Mouse (Mus musculus) ES-CJ7 (cell line): ENCODE data around the gene Pgm3.
"Not testable (repeated sequence)": the region's sequence is repeated elsewhere in the genome, so short reads cannot be mapped to it uniquely, and the experiment has no call there.

Experiments
- DNase-seq: peaks from one replicate; pipeline ENCODE4 v3.0.0; 2011; ENCODE audit warnings: low read depth, low spot score

Pgm3 gene

GRCm38 (mm10) chr9:86571540-86572135 lies at the start of gene Pgm3, which contains the start of gene Rwdd2a:
Gene Pgm3 (minus strand): TSS chr9:86571842.
Gene Rwdd2a (plus strand): TSS chr9:86571991.
- peak; percentile 92 for DNase-seq

GRCm38 (mm10) chr9:86619341-86620139 lies 47.9 kb upstream of the Pgm3 start:
- no peak for DNase-seq

GRCm38 (mm10) chr9:86617837-86618492 lies 46.3 kb upstream of the Pgm3 start:
- no peak for DNase-seq

GRCm38 (mm10) chr9:86615765-86616164 lies 44.1 kb upstream of the Pgm3 start:
- DNase-seq: no peak

GRCm38 (mm10) chr9:86612091-86612490 lies 40.4 kb upstream of the Pgm3 start:
- no peak for DNase-seq

GRCm38 (mm10) chr9:86605776-86606175 lies 34.1 kb upstream of the Pgm3 start:
- no peak for DNase-seq

- no peak for DNase-seq
These were observed 28.2 kb upstream of the Pgm3 start for GRCm38 (mm10) chr9:86599723-86600303.

GRCm38 (mm10) chr9:86596983-86597382 lies 25.3 kb upstream of the Pgm3 start:
- not testable (repeated sequence) for DNase-seq

GRCm38 (mm10) chr9:86594357-86594767 lies 22.7 kb upstream of the Pgm3 start:
- DNase-seq: not testable (repeated sequence)

- peak; percentile 19 for DNase-seq
These were observed 21.3 kb upstream of the Pgm3 start for GRCm38 (mm10) chr9:86592676-86593668.

- peak; percentile 14 for DNase-seq
These were observed 15.6 kb upstream of the Pgm3 start for GRCm38 (mm10) chr9:86587019-86587795.

- DNase-seq: peak; percentile 60
These were observed 12.1 kb upstream of the Pgm3 start for GRCm38 (mm10) chr9:86583740-86584139.

- no peak for DNase-seq
These were observed 8.0 kb upstream of the Pgm3 start for GRCm38 (mm10) chr9:86579657-86580056.

GRCm38 (mm10) chr9:86575178-86575577 lies 3.5 kb upstream of the Pgm3 start:
- no peak for DNase-seq

GRCm38 (mm10) chr9:86573616-86574303 lies 2.1 kb upstream of the Pgm3 start:
- no peak for DNase-seq

- peak; percentile 85 for DNase-seq
These were observed 1.1 kb upstream of the Pgm3 start for GRCm38 (mm10) chr9:86572636-86573291.

GRCm38 (mm10) chr9:86572196-86572595 lies 554 bp upstream of the Pgm3 start:
- DNase-seq: no peak

- DNase-seq: no peak
These were observed 696 bp downstream of the Pgm3 start for GRCm38 (mm10) chr9:86570946-86571345.
